Mouse (Mus musculus) liver, embryonic 15.5 days (tissue): ENCODE data around the gene She. TPM values are rescaled to one million over a fixed set of nuclear protein-coding genes. Genes with fewer than 3 reads are reported as not detected.

Experiments
- ATAC-seq: fragments of 200-750 bp; cut with Nextera tagmentation; 2 replicates; pipeline ENCODE4 v1.8.0; 2017; ENCODE audit warnings: moderate number of reproducible peaks, mild to moderate bottlenecking, moderate library complexity; ENCODE audit not compliant: insufficient read depth
- H3K27ac ChIP-seq: fragments of 300-500 bp; sonication (generic); replicated peaks from 2 replicates; pipeline ENCODE4 v1.5.1; 2015; ENCODE audit warnings: mild to moderate bottlenecking, inconsistent platforms
- H3K27me3 ChIP-seq: fragments of 300-500 bp; sonication (generic); 2 replicates; pipeline ENCODE4 v1.6.1; 2015; ENCODE audit warnings: mild to moderate bottlenecking, inconsistent platforms
- H3K36me3 ChIP-seq: fragments of 300-500 bp; sonication (generic); replicated peaks from 2 replicates; pipeline ENCODE4 v1.6.1; 2015; ENCODE audit warnings: moderate library complexity, mild to moderate bottlenecking, inconsistent platforms
- H3K4me1 ChIP-seq: fragments of 300-500 bp; sonication (generic); replicated peaks from 2 replicates; pipeline ENCODE4 v1.6.1; 2015; ENCODE audit warnings: inconsistent platforms
- H3K4me2 ChIP-seq: fragments of 300-500 bp; sonication (generic); 2 replicates; pipeline ENCODE4 v1.6.1; 2015; ENCODE audit warnings: moderate library complexity, mild to moderate bottlenecking, inconsistent platforms
- H3K4me3 ChIP-seq: fragments of 300-500 bp; sonication (generic); replicated peaks from 2 replicates; pipeline ENCODE4 v1.5.1; 2015; ENCODE audit warnings: mild to moderate bottlenecking, inconsistent platforms
- H3K9ac ChIP-seq: fragments of 300-500 bp; sonication (generic); 2 replicates; pipeline ENCODE4 v1.6.1; 2015; ENCODE audit warnings: moderate library complexity, mild to moderate bottlenecking, inconsistent platforms
- H3K9me3 ChIP-seq: fragments of 300-500 bp; sonication (generic); replicated peaks from 2 replicates; pipeline ENCODE4 v1.6.1; 2016; ENCODE audit warnings: inconsistent platforms
- WGBS: fragments of 180-500 bp; shearing (Covaris S2); methylation state at CpG from one replicate; pipeline ENCODE4 v1.1.7; 2015; ENCODE audit warnings: mixed read lengths; ENCODE audit not compliant: insufficient replicate concordance; 5-methylcytosine and 5-hydroxymethylcytosine counted together
- polyA plus RNA-seq: library from polyadenylated mRNA; unstranded; fragments of >200 nt; fragmentation: Nextera tagmentation; extraction: Ambion mirVana; gene quantifications from 2 replicates; pipeline ENCODE4 v1.2.1, GENCODE M21; 2015

Gene She
- polyA plus RNA-seq, 1 experiment from 2014 or later, result 0.93 TPM

GRCm38 (mm10) chr3:89898870-89899510 is 67.8 kb downstream of the She start:
- Histone ChIP-seq H3K4me2 (no peak overlapping the region), H3K9me3 (no peaks in the 10 kb centered on the region), H3K36me3 (no peaks in the 10 kb centered on the region), H3K4me1 (peaks cover 46% of the 10 kb centered on the region), H3K27ac (peak overlapping the region; percentile 71), H3K9ac (no peak overlapping the region), H3K4me3 (no peak overlapping the region), H3K27me3 (peaks cover 4% of the 10 kb centered on the region; the same call in 1 of the 2 replicates)
- WGBS, result 44% methylated on average over 5 of the region's 5 CpGs
- ATAC-seq, result no peak

GRCm38 (mm10) chr3:89899511-89899908 is 68.3 kb downstream of the She start:
- H3K4me1 ChIP-seq, result peaks cover 46% of the 10 kb centered on the region
- no peak overlapping the region for H3K4me2 ChIP-seq
- H3K9ac ChIP-seq, result no peak overlapping the region
- H3K9me3 ChIP-seq, result no peaks in the 10 kb centered on the region
- no peak overlapping the region for H3K4me3 ChIP-seq
- H3K36me3 ChIP-seq, result no peaks in the 10 kb centered on the region
- peaks cover 4% of the 10 kb centered on the region; the same call in 1 of the 2 replicates for H3K27me3 ChIP-seq
- no peak for ATAC-seq
- H3K27ac ChIP-seq, result peak overlapping the region; percentile 71; the same call in 1 of the 2 replicates
- 58% methylated on average over 8 of the region's 8 CpGs for WGBS

GRCm38 (mm10) chr3:89907846-89908245 is 76.7 kb downstream of the She start:
- Histone ChIP-seq H3K4me3 (no peak overlapping the region), H3K9me3 (no peaks in the 10 kb centered on the region), H3K9ac (no peak overlapping the region), H3K27me3 (peaks cover 30% of the 10 kb centered on the region), H3K4me1 (peaks cover 49% of the 10 kb centered on the region), H3K4me2 (no peak overlapping the region), H3K27ac (no peak overlapping the region), H3K36me3 (no peaks in the 10 kb centered on the region)
- 57% methylated on average over 3 of the region's 3 CpGs for WGBS
- no peak for ATAC-seq

Other genes with a start within 250 kb of the She start
- 8.0 and 8.3 TPM in 2 replicates for gene Adar, start 116.3 kb upstream of the She start, polyA plus RNA-seq
- gene Chrnb2, start 66.7 kb upstream of the She start, polyA plus RNA-seq, result 0.16 and 0.17 TPM in 2 replicates
- 3.1 and 3.5 TPM in 2 replicates for gene Ube2q1, start 57.8 kb upstream of the She start, polyA plus RNA-seq
- 5.3 and 6.3 TPM in 2 replicates for gene Il6ra, start 81.8 kb downstream of the She start, polyA plus RNA-seq
- gene Atp8b2, start 132.1 kb downstream of the She start, polyA plus RNA-seq, result 1.3 and 1.7 TPM in 2 replicates
- 118 and 124 TPM in 2 replicates for gene Hax1, start 167.4 kb downstream of the She start, polyA plus RNA-seq
- gene 4933434E20Rik, start 220.3 kb downstream of the She start, polyA plus RNA-seq, result 71.4 and 75.6 TPM in 2 replicates
- gene Ubap2l, start 221.3 kb downstream of the She start, polyA plus RNA-seq, result 54.0 and 61.5 TPM in 2 replicates
- 185 and 190 TPM in 2 replicates for gene Tpm3, start 241.3 kb downstream of the She start, polyA plus RNA-seq